Mouse (Mus musculus): ENCODE data around the gene Kmt2d.

- no peak for TF ChIP-seq POLR2A (IDR thresholded peaks at IDR 0.05; ENCODE audit: borderline replicate concordance, extremely low read depth, insufficient read depth, insufficient read length, poor library complexity, severe bottlenecking)
- no peak for TF ChIP-seq CTCF (IDR thresholded peaks at IDR 0.05; ENCODE audit: borderline replicate concordance, extremely low read depth, insufficient read depth, insufficient read length)
These were observed 64.8 kb downstream of the Kmt2d start for GRCm38 (mm10) chr15:98806071-98806808.

Data from brain, embryonic 14.5 days (tissue).